Mouse (Mus musculus): ENCODE data around the gene Sidt1. TPM values are rescaled to one million over a fixed set of nuclear protein-coding genes. Genes with fewer than 3 reads are reported as not detected.
A peak's percentile ranks its signal among the peaks of the same experiment; 100 is the strongest.

The Sidt1 gene
- polyA plus RNA-seq, 1 experiment from 2014 or later = 7.6 TPM

- H3K27me3 ChIP-seq (ENCODE audit: control insufficient read depth, insufficient read depth, low read length) = no peaks in the 10 kb centered on the region
- H3K27ac ChIP-seq (replicated peaks; ENCODE audit: low read depth, low read length) = no peak overlapping the region
- 95% methylated on average over 10 of the region's 10 CpGs for WGBS
- H3K9ac ChIP-seq (replicated peaks; ENCODE audit: low read length) = no peak overlapping the region
- H3K4me2 ChIP-seq (ENCODE audit: low read length) = no peak overlapping the region
- no peaks in the 10 kb centered on the region for H3K36me3 ChIP-seq (ENCODE audit: control insufficient read depth, insufficient read depth, low read length)
- 0 out of 2 replicates have a peak, but pooled peaks cover 3% of the 10 kb centered on the region for H3K9me3 ChIP-seq (ENCODE audit: control insufficient read depth, low read length)
- H3K4me3 ChIP-seq (replicated peaks; ENCODE audit: low read depth, low read length) = no peak overlapping the region
- no peak for ATAC-seq (ENCODE audit: low FRiP score, low TSS enrichment)
- no peaks in the 10 kb centered on the region for H3K4me1 ChIP-seq (ENCODE audit: control insufficient read depth, insufficient read depth, low read length)
- no peak for DNase-seq
These were observed 83.0 kb downstream of the Sidt1 start for GRCm38 (mm10) chr16:44249985-44250384.

- ATAC-seq (ENCODE audit: low FRiP score, low TSS enrichment) (no peak), DNase-seq (no peak)
- H3K27ac ChIP-seq (replicated peaks; ENCODE audit: low read depth, low read length) = no peak overlapping the region
- H3K27me3 ChIP-seq (ENCODE audit: control insufficient read depth, insufficient read depth, low read length) = no peaks in the 10 kb centered on the region
- H3K36me3 ChIP-seq (ENCODE audit: control insufficient read depth, insufficient read depth, low read length) = no peaks in the 10 kb centered on the region
- H3K4me1 ChIP-seq (ENCODE audit: control insufficient read depth, insufficient read depth, low read length) = no peaks in the 10 kb centered on the region
- WGBS = 72% methylated on average over 7 of the region's 7 CpGs
- H3K4me3 ChIP-seq (replicated peaks; ENCODE audit: low read depth, low read length) = no peak overlapping the region
- 0 out of 2 replicates have a peak, but pooled peaks cover 3% of the 10 kb centered on the region for H3K9me3 ChIP-seq (ENCODE audit: control insufficient read depth, low read length)
- no peak overlapping the region for H3K9ac ChIP-seq (replicated peaks; ENCODE audit: low read length)
- H3K4me2 ChIP-seq (ENCODE audit: low read length) = no peak overlapping the region
These were observed 89.7 kb downstream of the Sidt1 start for GRCm38 (mm10) chr16:44243323-44243722.

GRCm38 (mm10) chr16:44242633-44243032 lies 90.4 kb downstream of the Sidt1 start:
- H3K4me1 ChIP-seq (ENCODE audit: control insufficient read depth, insufficient read depth, low read length) = no peaks in the 10 kb centered on the region
- H3K9me3 ChIP-seq (ENCODE audit: control insufficient read depth, low read length) = 0 out of 2 replicates have a peak, but pooled peaks cover 3% of the 10 kb centered on the region
- H3K27ac ChIP-seq (replicated peaks; ENCODE audit: low read depth, low read length) = no peak overlapping the region
- ATAC-seq (ENCODE audit: low FRiP score, low TSS enrichment) = peak; percentile 56; the same call in 1 of the 2 replicates
- H3K4me3 ChIP-seq (replicated peaks; ENCODE audit: low read depth, low read length) = no peak overlapping the region
- no peaks in the 10 kb centered on the region for H3K36me3 ChIP-seq (ENCODE audit: control insufficient read depth, insufficient read depth, low read length)
- H3K9ac ChIP-seq (replicated peaks; ENCODE audit: low read length) = no peak overlapping the region
- 3% methylated on average over 1 of the region's 1 CpGs for WGBS
- peak; percentile 85 for DNase-seq
- no peak overlapping the region for H3K4me2 ChIP-seq (ENCODE audit: low read length)
- H3K27me3 ChIP-seq (ENCODE audit: control insufficient read depth, insufficient read depth, low read length) = no peaks in the 10 kb centered on the region

- H3K27ac ChIP-seq (replicated peaks; ENCODE audit: low read depth, low read length) = no peak overlapping the region
These were observed 92.6 kb downstream of the Sidt1 start for GRCm38 (mm10) chr16:44240406-44240805.

GRCm38 (mm10) chr16:44238835-44239263 lies 94.1 kb downstream of the Sidt1 start:
- no peaks in the 10 kb centered on the region for H3K36me3 ChIP-seq (ENCODE audit: control insufficient read depth, insufficient read depth, low read length)
- no peak for ATAC-seq (ENCODE audit: low FRiP score, low TSS enrichment)
- H3K27ac ChIP-seq (replicated peaks; ENCODE audit: low read depth, low read length) = no peak overlapping the region
- H3K27me3 ChIP-seq (ENCODE audit: control insufficient read depth, insufficient read depth, low read length) = no peaks in the 10 kb centered on the region
- WGBS = 61% methylated on average over 10 of the region's 10 CpGs
- no peak for DNase-seq
- no peak overlapping the region for H3K4me2 ChIP-seq (ENCODE audit: low read length)
- H3K4me1 ChIP-seq (ENCODE audit: control insufficient read depth, insufficient read depth, low read length) = no peaks in the 10 kb centered on the region
- no peak overlapping the region for H3K9ac ChIP-seq (replicated peaks; ENCODE audit: low read length)
- no peak overlapping the region for H3K4me3 ChIP-seq (replicated peaks; ENCODE audit: low read depth, low read length)
- no peaks in the 10 kb centered on the region for H3K9me3 ChIP-seq (ENCODE audit: control insufficient read depth, low read length)

More at GRCm38 (mm10) chr16:44240406-44240805, 92.6 kb downstream of the Sidt1 start:
- 72% methylated on average over 8 of the region's 8 CpGs for WGBS
- Histone ChIP-seq H3K9me3 (ENCODE audit: control insufficient read depth, low read length) (no peaks in the 10 kb centered on the region), H3K9ac (replicated peaks; ENCODE audit: low read length) (no peak overlapping the region), H3K4me3 (replicated peaks; ENCODE audit: low read depth, low read length) (no peak overlapping the region), H3K4me1 (ENCODE audit: control insufficient read depth, insufficient read depth, low read length) (no peaks in the 10 kb centered on the region), H3K4me2 (ENCODE audit: low read length) (no peak overlapping the region), H3K36me3 (ENCODE audit: control insufficient read depth, insufficient read depth, low read length) (no peaks in the 10 kb centered on the region), H3K27me3 (ENCODE audit: control insufficient read depth, insufficient read depth, low read length) (no peaks in the 10 kb centered on the region)
- ATAC-seq (ENCODE audit: low FRiP score, low TSS enrichment) (no peak), DNase-seq (no peak)

- H3K4me2 ChIP-seq (ENCODE audit: low read length) = no peak overlapping the region
- WGBS = 75% methylated on average over 3 of the region's 3 CpGs
These were observed 95.2 kb downstream of the Sidt1 start for GRCm38 (mm10) chr16:44237836-44238235.

GRCm38 (mm10) chr16:44233019-44233418 lies 100.0 kb downstream of the Sidt1 start:
- no peak for DNase-seq
- Histone ChIP-seq H3K9me3 (ENCODE audit: control insufficient read depth, low read length) (no peaks in the 10 kb centered on the region), H3K4me1 (ENCODE audit: control insufficient read depth, insufficient read depth, low read length) (no peaks in the 10 kb centered on the region), H3K9ac (replicated peaks; ENCODE audit: low read length) (no peak overlapping the region), H3K36me3 (ENCODE audit: control insufficient read depth, insufficient read depth, low read length) (no peaks in the 10 kb centered on the region), H3K4me2 (ENCODE audit: low read length) (no peak overlapping the region), H3K4me3 (replicated peaks; ENCODE audit: low read depth, low read length) (no peak overlapping the region), H3K27me3 (ENCODE audit: control insufficient read depth, insufficient read depth, low read length) (no peaks in the 10 kb centered on the region), H3K27ac (replicated peaks; ENCODE audit: low read depth, low read length) (no peak overlapping the region)
- ATAC-seq (ENCODE audit: low FRiP score, low TSS enrichment) = no peak
- WGBS = 91% methylated on average over 7 of the region's 7 CpGs

More at GRCm38 (mm10) chr16:44237836-44238235, 95.2 kb downstream of the Sidt1 start:
- no peaks in the 10 kb centered on the region for H3K36me3 ChIP-seq (ENCODE audit: control insufficient read depth, insufficient read depth, low read length)
- H3K4me1 ChIP-seq (ENCODE audit: control insufficient read depth, insufficient read depth, low read length) = no peaks in the 10 kb centered on the region
- no peak overlapping the region for H3K9ac ChIP-seq (replicated peaks; ENCODE audit: low read length)
- H3K4me3 ChIP-seq (replicated peaks; ENCODE audit: low read depth, low read length) = no peak overlapping the region
- no peak overlapping the region for H3K27ac ChIP-seq (replicated peaks; ENCODE audit: low read depth, low read length)
- no peaks in the 10 kb centered on the region for H3K27me3 ChIP-seq (ENCODE audit: control insufficient read depth, insufficient read depth, low read length)
- DNase-seq (no peak), ATAC-seq (ENCODE audit: low FRiP score, low TSS enrichment) (no peak)
- no peaks in the 10 kb centered on the region for H3K9me3 ChIP-seq (ENCODE audit: control insufficient read depth, low read length)

- no peak overlapping the region for H3K27ac ChIP-seq (replicated peaks; ENCODE audit: low read depth, low read length)
- DNase-seq = no peak
- H3K4me3 ChIP-seq (replicated peaks; ENCODE audit: low read depth, low read length) = no peak overlapping the region
- no peak overlapping the region for H3K9ac ChIP-seq (replicated peaks; ENCODE audit: low read length)
- peaks cover 3% of the 10 kb centered on the region; the same call in 1 of the 2 replicates for H3K36me3 ChIP-seq (ENCODE audit: control insufficient read depth, insufficient read depth, low read length)
- no peak for ATAC-seq (ENCODE audit: low FRiP score, low TSS enrichment)
- 92% methylated on average over 13 of the region's 13 CpGs for WGBS
- H3K9me3 ChIP-seq (ENCODE audit: control insufficient read depth, low read length) = no peaks in the 10 kb centered on the region
- H3K27me3 ChIP-seq (ENCODE audit: control insufficient read depth, insufficient read depth, low read length) = no peaks in the 10 kb centered on the region
- no peaks in the 10 kb centered on the region for H3K4me1 ChIP-seq (ENCODE audit: control insufficient read depth, insufficient read depth, low read length)
- H3K4me2 ChIP-seq (ENCODE audit: low read length) = no peak overlapping the region
These were observed 106.2 kb downstream of the Sidt1 start for GRCm38 (mm10) chr16:44226706-44227291.

- H3K4me2 ChIP-seq (ENCODE audit: low read length) = no peak overlapping the region
- WGBS = 94% methylated on average over 6 of the region's 6 CpGs
- peaks cover 57% of the 10 kb centered on the region for H3K36me3 ChIP-seq (ENCODE audit: control insufficient read depth, insufficient read depth, low read length)
These were observed 111.5 kb downstream of the Sidt1 start for GRCm38 (mm10) chr16:44221463-44221862.

More at GRCm38 (mm10) chr16:44221463-44221862, 111.5 kb downstream of the Sidt1 start:
- no peaks in the 10 kb centered on the region for H3K9me3 ChIP-seq (ENCODE audit: control insufficient read depth, low read length)
- no peak overlapping the region for H3K27ac ChIP-seq (replicated peaks; ENCODE audit: low read depth, low read length)
- H3K9ac ChIP-seq (replicated peaks; ENCODE audit: low read length) = no peak overlapping the region
- H3K4me1 ChIP-seq (ENCODE audit: control insufficient read depth, insufficient read depth, low read length) = no peaks in the 10 kb centered on the region
- DNase-seq = no peak
- no peak for ATAC-seq (ENCODE audit: low FRiP score, low TSS enrichment)
- no peak overlapping the region for H3K4me3 ChIP-seq (replicated peaks; ENCODE audit: low read depth, low read length)
- no peaks in the 10 kb centered on the region for H3K27me3 ChIP-seq (ENCODE audit: control insufficient read depth, insufficient read depth, low read length)

All from midbrain, embryonic 14.5 days (tissue).